Mouse (Mus musculus): ENCODE measurements around the gene Casc3.

The Casc3 gene

GRCm38 (mm10) chr11:98804605-98805004 is at the start of gene Casc3:
Gene Casc3 (plus strand): TSS chr11:98804905.
- no peak for DNase-seq (ENCODE audit: low spot score in 2 of 2)

GRCm38 (mm10) chr11:98755726-98756380 is 48.9 kb upstream of the Casc3 start:
- no peak for DNase-seq (ENCODE audit: low spot score in 2 of 2)

- no peak for DNase-seq (ENCODE audit: low spot score in 2 of 2)
These were observed 48.0 kb upstream of the Casc3 start for GRCm38 (mm10) chr11:98756711-98757110.

GRCm38 (mm10) chr11:98761939-98762338 is 42.8 kb upstream of the Casc3 start:
- no peak for DNase-seq (ENCODE audit: low spot score in 2 of 2)

GRCm38 (mm10) chr11:98762756-98763501 is 41.8 kb upstream of the Casc3 start:
- peak; percentile 62 to 73 for DNase-seq (ENCODE audit: low spot score in 2 of 2)

GRCm38 (mm10) chr11:98763502-98763861 is 41.2 kb upstream of the Casc3 start:
- peak in 1 of 2 experiments; percentile 44 for DNase-seq (ENCODE audit: low spot score in 2 of 2)

DNA sequence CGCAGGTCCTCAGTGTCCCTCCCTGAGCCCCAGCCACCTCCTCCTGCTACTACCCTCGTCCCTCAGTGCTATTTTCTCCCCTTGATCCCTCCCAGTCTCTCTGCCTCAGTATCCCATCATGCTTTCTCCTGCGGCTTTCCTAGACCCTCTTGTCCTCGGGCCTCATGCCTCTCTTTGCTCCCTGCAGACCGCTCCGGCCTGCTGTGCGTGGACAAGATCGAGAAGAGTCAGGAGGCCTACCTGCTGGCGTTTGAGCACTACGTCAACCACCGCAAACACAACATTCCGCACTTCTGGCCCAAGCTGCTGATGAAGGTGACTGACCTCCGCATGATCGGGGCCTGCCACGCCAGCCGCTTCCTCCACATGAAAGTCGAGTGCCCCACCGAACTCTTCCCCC is 40.6 kb upstream of the Casc3 start:
- DNase-seq (ENCODE audit: low spot score in 2 of 2) = peak in 1 of 2 experiments; percentile 36

DNA sequence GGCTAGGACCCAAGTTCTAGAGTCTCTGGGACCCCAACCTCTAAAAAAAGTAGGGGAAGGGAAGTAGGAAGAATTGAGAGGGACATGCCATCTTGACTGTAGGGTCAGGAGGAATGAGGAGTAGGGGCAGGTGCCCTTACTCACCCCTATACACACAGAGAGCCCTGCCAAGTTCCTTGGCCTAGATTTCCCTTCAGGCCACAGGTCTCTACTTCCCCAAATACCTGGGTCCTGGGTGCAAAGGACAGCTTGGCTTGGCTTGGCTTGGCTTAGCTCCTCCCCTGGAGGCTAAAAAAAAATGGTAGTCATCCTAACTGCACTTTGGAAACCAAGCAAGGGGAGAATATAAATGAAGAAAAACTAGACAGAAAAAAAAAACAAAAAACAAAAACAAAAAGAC is 40.0 kb upstream of the Casc3 start:
- DNase-seq (ENCODE audit: low spot score in 2 of 2) = peak in 1 of 2 experiments; percentile 29

DNA sequence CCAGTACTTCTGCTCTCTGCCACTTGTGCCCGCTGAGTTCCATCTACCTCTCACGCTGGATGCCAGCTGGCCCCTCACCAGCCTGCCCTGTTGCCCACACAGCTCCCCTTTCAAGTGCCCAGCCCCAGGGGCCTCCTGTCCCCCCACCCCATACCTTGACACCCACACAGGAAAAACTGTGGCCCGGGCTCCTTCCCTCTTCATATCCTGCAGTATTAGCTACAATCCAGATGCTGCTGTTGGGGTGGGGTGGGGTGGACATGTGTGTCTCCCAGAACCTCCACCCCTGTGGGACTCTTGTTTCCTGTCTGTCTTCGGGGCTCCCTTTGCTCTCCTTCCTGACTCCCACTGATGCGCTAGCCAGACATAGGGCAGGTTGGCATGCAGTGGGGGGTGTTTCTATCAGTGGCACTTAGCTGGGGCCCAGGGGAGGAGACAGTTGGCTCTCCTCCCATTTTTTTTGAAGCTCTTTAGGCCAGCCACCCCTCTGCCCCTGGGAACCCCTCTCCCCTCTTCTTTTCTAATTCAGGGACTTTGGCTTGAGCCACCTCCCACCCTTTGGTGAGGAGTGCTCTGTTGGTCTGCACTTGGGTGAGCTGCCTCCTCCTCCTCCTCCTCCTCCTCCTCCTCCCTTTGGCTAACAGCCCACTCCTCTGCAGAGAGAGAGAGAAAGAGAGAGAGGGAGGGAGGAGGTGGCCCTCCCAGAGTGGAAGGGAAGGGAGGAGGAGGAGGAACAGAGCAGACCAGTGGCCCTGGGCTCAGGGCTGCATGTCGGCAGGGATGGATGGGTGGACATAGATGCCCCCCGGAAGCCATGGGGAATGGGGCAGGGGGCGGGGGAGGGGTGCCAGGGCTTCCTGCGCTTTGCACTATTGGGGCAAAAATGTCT is 39.0 kb upstream of the Casc3 start:
- DNase-seq (ENCODE audit: low spot score in 2 of 2) = peak; percentile 50 to 62

GRCm38 (mm10) chr11:98766346-98766745 is 38.4 kb upstream of the Casc3 start:
- peak in 1 of 2 experiments; percentile 41 for DNase-seq (ENCODE audit: low spot score in 2 of 2)

- peak; percentile 37 to 59 for DNase-seq (ENCODE audit: low spot score in 2 of 2)
These were observed 37.9 kb upstream of the Casc3 start for GRCm38 (mm10) chr11:98766816-98767215.

DNA sequence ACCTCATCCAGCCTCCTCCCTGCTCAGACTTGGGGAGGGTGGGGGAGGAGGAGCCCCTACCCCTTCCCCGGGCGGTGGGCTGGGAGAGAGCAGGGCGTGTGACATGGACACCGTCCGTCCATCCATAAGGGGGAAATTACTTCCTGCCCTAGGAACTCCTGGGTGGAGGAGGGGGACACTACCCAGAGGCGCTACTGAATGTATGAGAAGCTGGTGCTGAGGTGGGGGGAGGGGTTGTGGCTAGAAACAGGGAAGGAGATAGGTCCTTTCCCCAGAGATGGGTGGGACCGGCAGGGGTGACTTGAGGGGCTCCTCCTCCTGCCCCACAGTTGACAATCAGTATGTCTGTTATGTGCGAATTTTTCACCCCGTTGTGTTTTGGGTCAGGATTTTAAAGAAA is 37.4 kb upstream of the Casc3 start:
- peak; percentile 83 to 87 for DNase-seq (ENCODE audit: low spot score in 2 of 2)

DNA sequence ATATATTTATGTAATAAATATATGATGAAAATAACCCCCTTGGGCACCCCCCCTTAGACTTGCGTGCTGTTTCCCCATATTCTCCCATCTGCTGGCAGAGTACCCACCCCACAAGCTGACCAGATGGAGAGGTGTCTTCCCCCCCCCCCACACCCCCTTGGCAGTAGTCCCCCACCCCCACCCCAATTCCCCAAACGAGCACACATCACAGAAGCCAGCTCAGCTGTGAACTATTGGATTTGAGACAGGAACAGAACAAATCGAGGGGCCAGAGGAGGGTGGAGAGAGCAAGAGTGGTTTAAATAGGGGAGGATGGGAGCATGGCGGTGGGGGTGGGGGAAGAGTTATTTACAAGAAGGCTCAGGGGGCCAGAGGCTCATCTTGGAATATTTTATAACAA is 37.0 kb upstream of the Casc3 start:
- DNase-seq (ENCODE audit: low spot score in 2 of 2) = peak; percentile 35 to 44

DNA sequence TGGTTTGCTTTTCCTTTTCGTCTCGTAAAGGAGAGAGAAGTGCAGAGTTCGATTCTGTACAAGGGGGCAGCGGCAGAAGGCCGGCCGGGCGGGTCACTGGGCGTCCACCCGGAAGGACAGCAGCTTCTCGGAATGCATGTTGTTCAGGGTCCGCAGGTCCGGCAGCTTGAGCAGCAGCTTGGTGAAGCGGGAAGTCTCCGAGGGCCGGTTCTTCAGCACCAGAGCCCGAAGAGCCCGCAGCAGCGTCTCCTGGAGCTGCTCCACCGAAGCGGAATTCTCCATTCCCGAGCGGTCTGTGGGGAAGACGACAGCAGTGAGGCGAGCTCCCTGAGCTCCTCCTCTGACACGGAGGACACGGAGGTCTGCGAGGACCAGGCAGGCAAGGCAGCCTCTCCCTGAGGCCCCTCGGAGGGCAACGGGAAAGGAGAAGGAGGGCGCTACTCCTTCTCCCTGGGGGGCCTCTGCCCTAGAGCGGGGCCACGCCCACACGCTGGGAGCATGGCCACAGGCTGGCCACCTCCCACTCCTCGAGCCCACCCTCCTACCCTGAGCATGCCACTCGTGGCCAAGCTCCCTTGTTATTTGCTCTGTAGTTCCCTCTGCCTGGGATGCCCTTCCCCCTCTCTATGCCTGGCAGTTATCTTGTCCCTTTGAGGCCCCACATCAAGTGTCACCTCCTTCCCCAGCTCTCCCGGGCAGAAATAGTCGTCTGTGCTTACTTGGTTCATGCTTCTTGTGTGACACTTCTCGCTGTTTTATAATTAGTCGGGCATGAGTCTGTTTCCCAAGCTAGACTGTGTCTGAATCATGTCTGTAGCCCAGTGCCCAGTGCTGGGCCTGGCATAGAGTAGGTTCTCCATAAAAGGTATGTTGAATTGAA is 36.3 kb upstream of the Casc3 start:
- peak; percentile 66 for DNase-seq (ENCODE audit: low spot score in 2 of 2)

DNA sequence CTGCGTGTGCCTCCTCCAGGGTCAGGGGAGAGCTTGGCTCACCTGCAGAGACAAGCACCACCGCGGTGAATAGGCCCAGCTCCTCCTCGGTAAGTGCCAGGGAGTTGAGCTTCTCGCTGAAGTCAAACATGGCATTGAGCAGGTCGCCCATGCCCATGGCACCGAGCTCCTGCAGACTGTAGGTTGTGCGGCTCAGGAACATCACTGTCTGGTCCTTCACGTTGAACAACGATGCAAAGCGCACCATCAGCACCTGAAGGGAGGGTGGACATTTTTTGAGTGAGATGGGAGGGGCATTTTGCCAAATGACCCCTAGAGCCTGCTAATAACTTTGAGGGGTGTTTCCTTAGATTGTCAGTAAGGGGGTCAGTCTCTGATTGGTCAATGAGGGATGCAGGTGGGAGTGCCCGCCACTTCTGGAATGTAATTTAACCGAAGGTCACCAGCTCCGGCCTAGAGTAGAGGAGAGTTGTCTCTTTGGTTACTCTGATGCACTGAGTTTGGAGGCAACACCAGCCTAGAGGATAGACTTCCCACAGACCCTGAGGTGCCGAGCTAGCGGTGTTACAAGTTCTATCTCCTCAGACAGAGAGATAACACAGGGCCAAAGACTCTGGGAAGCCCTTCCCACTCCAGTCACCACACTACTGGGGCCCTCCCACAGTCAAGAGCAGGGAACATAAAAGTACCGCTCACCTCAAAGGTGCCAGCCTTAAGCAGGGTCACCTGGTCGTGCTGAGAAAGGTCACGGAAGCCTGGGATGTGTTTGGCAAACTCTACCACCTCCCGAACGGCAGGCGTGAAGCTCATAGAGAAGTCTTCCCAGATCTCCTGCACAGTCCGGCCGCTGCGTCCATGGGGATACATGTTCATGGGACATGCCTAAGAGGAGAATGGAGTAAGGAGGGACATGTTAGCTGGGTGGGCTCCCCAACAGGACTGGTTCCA is 35.4 kb upstream of the Casc3 start:
- peak in 1 of 2 experiments; percentile 40 for DNase-seq (ENCODE audit: low spot score in 2 of 2)

DNA sequence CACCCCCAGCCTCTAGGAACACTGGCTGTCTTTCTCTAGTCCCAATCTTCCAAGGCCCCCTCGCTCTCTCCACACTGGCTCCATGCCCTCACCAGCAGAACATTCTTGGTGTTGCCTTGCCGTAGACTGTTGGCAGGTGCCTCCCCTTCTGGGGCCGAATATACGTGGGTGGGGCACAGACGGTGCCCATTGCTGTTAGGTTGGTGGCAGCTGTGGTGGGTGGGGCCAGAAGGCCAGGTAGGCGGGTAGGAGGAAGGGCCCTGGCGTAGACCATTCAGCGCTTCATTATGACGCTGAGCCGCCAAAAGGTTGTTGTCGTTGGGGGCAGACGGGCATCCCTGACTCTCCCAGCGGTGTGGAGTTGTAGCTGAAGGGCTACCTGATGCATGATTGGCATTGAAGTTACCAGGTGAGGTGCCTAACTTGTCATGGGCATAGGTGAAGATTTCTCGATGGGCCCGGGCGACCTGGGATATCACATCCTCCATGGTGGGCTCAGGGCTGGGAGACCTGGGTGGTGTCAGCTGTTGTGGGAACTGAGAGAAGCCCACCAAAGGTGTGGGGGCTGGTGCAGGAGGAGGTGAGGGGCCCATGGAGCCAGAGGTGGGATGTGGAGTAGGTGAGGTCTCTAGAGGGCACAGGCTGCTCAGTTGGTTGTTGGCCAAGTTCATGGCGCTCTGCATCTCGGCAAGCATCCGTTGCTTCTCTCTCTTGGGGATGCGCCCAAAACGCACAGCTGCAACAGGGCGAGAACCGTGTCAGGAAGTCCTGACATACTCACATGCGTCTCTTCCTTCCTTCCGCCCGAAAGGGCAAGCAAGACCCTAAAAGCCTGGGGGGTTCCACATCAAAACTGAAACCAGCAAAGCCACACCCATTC is 34.4 kb upstream of the Casc3 start:
- DNase-seq (ENCODE audit: low spot score in 2 of 2) = peak; percentile 65 to 78

DNA sequence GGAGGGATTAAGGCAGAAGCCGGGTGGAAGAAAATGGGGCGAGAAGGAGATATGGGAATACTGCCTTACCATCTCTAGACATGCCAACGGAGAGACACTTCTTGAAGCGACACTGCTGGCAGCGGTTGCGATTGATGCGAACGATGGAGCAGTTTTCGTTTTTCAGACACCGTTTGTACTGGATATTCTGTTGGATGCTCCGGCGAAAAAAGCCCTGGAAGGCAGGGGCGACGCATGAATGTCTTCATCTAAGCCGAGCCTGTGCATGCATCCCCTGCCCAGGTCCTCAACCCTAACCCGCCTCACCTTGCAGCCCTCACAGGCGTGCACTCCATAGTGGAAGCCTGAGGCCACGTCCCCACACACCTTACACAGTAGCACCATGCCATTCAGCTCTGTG is 33.6 kb upstream of the Casc3 start:
- peak in 1 of 2 experiments; percentile 50 for DNase-seq (ENCODE audit: low spot score in 2 of 2)

DNA sequence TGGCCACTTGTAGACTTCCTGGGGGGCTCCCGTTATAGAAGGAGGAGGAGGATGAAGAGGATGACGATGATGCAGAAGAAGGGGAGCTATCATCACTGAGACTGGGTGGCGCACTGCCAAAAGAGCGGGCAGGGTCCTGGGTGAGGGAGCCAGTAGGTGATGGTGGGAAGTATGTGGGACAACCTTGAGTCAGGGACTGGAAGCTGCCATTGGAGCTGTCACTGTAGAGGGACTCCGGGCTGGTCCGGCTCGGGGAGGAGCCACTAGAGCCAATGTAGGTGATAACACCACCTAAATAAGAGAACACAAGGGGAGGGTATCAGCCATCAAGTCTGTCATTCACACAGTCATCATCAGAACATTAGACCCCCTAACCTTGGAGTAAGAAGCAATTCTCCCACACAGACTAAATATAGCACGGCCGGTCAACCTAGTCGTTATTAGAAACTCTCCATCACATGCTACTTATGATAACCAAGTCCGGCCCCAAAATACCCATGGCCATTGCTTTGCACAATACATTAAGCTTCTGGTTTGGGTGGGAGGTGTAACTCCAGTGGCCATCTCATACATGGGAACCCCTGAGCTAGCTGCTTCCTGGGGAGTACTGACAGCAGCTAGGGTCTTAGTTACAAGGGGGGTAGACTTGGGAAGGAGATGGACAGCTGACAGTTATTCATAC is 32.7 kb upstream of the Casc3 start:
- DNase-seq (ENCODE audit: low spot score in 2 of 2) = peak in 1 of 2 experiments; percentile 71

All from right cerebral cortex, postnatal 10 days (tissue).